Mouse (Mus musculus): Measurements from ENCODE around the gene Ankrd65.
A peak's percentile ranks its signal among the peaks of the same experiment; 100 is the strongest.
"Not testable (repeated sequence)": the region's sequence is repeated elsewhere in the genome, so short reads cannot be mapped to it uniquely, and the experiment has no call there.

Gene Ankrd65

DNA sequence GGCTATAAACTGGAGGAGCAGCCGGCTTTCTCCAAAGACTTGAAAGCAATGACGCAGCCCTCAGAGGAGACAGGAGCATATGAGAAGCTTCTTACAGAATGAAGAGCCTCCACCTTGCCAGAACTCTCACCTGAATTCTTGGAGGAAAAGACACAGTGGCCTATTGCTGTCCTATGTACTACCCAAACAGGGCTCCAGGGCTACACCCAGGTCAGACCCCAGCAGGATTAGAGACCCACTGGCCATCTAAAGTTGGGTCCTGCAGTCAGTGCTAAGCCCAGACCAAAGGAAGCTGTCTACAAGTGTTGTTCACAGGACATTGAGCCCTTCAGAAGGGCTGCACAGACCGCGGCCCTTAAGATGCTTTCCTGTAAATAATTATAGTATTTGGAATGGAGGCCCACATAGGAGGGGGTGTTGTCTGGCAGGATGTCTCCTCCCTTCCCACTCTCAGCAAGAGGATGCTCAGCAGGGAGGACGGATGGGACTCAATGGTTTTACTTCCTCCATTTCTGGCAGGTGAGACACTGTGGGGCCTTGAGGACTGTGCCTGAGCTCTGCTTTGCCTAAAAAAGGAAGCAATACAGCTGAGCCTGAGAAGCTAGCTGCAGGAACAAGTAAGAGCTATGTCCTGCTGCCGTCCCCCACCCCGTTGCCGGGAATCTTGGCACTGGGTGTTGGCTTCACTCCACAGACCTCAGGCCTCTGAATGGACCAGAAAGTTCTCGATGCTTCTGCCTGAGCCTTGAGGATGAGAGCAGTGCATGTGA lies 15.1 kb upstream of the Ankrd65 start:
- peak; percentile 82 to 83 for DNase-seq

DNA sequence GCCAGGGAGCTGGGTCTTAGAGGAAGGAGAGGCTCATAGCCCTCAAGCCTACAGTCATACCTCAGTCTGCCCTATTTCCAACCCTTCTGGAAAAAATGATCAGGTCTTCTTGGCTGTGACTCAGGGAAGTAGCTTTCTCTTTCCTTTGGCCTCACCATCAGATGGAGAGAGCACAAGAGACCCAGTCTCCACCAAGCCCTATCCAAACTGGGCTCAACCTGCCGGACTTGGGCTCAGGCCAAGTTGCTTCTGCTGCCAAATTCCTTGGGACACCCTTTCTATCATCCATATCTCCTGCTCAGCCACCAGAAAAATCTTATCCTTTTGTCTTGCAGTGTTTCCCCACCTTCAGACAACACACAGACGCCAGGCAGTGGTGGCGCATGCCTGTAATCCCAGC lies 14.4 kb upstream of the Ankrd65 start:
- DNase-seq = peak; percentile 84 to 85

DNA sequence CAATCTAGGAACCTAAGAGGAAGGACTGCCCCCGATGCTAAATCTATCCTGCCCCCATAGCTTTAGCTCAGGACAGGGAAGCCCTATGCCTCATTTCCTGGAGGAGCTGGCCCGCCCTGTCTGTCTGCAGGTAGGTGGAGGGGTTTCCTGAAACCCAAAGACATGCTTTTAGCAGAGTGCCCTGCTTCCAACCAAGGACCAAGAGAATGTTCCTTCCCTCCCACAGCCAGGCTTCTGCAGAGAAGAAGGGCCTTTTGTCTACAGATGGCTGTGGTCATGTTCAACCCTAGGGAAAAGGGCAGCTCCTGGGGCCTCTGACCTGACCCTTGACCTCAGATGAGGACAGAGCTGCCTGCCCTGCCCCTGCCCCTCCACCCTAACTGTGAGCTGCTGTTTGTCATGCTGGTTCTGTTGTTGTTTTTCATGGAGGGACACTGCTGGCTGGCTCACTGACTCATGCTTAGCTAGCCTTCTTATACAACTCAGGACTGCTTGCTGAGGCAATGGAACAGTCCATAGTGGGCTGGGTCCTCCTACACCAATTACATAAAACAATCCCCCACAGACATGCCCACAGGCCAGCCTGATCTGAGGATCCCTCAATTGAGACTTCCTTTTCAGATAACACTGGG lies 13.4 kb upstream of the Ankrd65 start:
- DNase-seq = peak in 1 of 2 experiments; percentile 19

DNA sequence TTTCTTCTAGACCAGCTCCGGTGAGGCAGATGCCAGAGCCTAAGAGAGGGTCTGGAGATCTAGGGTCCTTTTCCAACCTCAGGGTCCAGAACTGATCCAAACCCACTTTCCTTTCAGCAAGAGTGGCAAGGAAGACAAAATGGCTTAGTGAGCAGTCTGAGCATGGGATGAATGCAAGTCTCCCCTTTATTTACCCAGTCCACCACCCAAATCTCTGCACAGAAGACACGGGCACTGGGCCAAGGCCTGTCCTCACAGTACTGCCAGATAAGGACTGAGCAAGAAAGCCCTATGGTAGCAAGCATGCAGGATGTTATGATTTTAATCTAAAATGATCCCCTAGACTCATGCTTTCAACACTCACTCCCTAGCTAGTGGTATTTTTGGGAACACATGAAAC lies 12.4 kb upstream of the Ankrd65 start:
- DNase-seq = peak; percentile 56 to 60

DNA sequence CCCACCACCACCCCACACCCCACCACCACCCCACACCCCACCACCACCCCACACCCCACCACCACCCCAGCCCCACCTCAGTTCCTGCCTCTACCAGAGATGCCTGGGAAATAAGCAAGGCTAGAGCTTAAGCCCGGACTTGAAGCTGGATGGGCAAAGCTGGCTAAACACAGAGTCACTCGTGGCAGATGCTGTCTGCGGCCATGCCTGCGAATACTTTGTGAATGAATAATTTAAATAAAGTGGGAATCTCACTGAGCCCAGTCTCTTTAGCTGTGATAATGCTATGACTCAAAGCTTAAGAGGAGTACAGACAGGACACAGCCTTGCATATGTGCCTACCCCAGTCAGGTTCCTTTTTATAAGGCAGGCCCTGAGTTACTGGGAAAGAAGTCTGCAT lies 10.7 kb upstream of the Ankrd65 start:
- no peak for DNase-seq

DNA sequence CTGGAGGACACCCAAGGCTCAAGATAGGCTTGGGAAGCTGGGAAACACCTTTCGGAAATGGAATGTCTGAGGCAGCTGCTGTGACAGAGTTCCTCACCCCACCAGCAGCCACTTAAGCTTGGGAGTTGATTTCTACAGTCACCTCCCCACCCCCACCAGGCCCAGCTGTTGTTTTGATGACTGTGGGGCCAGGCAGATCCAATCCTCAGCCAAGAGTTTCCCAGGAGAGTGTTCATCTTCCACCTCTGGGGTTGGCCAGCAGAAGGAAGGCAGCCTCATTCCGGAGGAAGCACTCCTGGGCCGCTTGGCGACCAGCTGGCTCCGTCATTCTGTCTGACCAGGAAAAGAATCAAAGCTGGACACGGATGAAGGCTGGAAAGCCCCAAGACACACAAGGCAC lies 9.3 kb upstream of the Ankrd65 start:
- peak; percentile 56 to 57 for DNase-seq

DNA sequence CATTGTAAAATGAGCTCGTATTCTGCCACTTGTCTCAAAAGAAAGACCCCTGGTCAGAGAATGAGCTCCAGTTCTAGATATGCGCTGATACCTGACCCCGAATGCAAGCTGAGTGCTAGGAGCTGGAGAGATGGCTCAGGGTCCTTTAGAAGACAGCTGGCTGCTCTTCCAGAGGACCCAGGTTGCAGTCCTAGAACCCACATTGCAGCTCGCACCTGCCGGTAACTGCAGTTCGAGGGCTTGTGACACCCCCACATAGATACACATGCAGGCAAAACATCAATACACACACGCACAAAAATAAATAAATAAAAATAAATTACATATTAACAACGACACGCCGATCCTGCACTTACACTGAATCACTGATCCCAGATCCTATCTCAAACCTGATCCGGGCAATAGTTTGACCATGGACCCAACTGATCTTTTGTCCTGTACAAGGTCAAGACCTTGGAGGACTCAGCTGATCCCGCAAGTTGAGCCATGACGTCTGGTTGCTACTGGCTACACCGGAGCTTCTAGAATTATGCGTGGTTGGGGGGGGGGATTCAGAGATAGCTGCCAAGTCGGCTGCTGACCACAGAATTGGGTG lies 6.7 kb upstream of the Ankrd65 start:
- no peak for DNase-seq

DNA sequence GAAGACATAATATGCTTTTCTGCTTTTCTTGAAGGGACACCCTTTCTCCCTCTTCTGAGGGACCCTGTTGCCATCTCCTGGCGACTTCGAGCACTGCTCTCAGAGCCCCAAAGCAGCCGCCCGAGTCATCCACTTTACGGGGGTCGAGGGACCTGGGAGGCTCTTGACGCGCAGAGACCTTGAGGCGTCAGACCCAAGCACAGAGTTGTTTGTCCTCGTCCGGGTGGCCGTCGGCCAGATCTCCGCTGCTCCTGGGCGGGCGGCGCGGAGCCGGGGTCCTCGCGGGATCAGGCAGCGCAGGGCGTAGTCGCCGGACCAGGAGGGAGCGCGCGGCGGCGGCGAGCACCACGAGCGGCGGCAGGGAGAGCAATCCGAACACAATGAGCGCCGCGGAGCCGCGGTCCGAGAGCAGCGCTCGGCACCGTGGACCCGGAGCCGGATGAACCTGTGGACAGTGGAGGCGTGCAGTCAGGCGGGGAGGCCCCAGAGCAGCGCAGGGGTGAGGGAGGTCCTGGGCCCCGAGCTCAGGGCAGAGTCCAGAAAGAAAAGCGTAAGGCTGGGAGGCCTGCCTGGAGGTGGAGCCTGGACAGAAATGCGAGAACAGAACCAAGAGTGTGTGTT lies 6.0 kb upstream of the Ankrd65 start:
- peak; percentile 93 for DNase-seq

DNA sequence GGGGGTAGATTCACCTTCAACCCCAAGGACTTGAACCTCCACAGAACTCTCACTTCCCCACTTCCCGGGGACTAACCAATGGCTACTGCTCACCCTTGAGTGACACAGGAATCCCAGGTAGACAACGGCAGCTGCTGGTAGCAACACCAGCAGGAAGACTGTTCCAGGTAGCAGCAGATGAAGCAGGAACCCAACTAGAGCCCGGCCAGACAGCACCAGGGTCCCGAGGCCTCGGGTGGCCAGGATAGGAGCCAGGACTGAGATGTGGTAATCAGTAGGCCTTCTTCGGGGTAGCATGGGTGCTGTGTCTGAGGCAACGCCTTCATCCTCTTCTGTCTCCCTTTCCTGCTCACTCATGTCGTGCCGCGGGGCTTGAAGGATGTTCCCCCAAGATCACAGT lies 5.0 kb upstream of the Ankrd65 start:
- DNase-seq = no peak

DNA sequence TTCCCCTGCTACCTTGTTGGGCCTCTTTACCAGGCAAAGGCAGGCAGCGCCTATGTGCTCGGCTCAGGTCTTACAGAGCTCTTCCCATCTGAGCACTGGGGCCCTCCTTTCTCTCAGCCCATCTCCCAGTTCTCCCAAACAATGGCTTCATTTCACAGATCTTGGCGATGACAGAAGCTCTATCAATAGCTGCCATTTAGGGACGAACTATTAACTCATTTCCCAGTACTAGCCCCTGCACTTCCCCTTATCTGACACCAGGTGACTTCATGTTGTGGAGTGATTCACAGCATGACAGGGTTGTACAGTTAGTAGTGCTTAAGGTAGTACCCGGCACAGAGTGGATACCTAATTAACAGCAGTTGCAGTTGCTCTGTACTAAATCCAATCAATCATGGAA lies 4.4 kb upstream of the Ankrd65 start, which contains the start of gene Tmem88b:
Gene Tmem88b (minus strand): TSS at position 56 of the 400 bp plus-strand sequence.
- DNase-seq = no peak

DNA sequence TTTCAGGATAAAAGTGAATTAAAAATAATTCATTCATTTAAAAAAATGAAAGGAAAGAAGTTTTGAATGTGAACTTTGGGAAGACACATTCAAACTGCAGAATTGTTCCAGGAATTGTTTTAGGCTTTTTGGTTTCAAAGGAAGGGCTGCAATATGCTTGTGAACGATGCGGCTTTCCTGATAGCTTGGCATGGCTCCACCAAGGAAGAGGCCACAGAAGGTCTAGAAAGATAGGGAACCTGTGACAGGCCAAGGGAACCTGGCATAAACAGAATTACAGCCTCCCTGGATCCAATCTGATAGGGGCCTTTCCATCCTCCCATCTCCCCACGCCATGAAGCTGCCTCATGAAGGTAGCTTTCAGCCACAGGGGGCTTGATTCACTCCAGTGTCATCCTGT lies 1.9 kb upstream of the Ankrd65 start:
- DNase-seq = no peak

DNA sequence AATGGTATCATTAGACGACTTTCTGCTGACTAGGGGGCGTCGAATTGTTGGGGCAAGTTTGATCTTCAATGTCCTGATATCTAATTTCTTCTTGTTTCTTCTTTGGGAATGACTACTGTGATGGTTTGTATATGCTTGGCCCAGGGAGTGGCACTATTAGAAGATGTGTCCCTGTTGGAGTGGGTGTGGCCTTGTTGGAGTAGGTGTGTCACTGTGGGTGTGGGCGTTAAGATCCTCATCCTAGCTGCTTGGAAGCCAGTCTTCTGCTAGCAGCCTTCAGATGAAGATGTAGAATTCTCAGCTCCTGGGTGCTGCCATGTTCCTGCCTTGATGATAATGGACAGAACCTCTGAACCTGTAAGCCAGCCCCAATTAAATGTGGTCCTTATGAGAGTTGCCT lies 1.4 kb upstream of the Ankrd65 start:
- DNase-seq = not testable (repeated sequence)

DNA sequence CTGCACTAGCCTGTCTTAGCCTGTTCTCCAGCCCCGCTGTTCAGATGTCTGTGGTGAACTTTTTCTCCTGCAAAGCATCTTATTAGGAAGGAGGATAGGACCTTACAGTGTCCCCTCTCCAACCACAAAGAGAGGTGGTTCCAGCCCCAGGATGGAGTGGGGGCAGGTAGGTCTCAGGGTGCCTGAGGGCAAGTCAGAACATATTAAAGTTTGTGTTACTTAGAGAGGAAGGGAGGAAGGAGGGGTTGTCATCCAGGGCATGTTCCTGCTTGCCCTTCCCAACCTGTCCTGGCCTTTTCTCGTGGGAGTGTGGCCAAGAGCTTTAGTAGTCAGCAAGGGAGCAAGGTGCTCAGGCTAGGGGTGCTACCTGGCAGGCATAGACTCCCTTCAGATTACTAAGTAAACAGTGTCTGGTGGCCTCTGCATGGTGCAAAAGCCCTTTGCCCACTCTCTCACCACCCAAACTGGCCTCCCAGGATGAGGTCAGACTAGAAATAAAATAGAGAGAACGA lies 467 bp downstream of the Ankrd65 start:
- no peak for DNase-seq

DNA sequence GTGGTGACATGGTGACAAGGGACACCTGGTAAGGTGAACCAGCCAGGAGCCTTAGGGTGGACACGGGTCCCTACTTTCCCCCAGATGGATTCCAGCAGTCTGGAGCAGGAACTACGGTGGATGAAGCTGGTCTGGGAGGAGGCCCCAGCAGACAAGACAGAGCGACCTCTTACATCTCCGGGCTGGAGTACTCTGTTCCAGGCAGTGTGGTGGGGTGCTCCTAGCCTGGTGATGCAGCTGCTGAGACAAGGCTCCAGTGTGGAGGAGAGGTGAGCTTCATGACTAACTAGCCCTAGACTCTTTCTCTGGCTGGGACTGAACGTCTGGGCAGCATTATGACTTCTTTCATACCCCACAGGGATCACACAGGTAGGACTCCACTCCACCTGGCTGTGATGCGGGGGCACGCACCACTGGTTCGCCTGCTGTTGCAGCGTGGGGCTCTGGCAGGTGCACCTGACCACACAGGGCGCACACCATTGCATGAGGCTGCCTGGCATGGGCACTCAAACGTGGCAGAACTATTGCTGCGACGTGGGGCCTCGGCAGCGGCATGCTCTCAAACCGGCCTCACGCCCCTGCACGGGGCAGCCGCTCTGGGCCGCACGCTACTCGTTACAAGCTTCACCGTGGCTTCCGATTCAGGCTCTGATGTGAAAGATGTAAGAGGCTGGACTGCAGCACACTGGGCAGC lies 1.1 kb downstream of the Ankrd65 start:
- DNase-seq = no peak

DNA sequence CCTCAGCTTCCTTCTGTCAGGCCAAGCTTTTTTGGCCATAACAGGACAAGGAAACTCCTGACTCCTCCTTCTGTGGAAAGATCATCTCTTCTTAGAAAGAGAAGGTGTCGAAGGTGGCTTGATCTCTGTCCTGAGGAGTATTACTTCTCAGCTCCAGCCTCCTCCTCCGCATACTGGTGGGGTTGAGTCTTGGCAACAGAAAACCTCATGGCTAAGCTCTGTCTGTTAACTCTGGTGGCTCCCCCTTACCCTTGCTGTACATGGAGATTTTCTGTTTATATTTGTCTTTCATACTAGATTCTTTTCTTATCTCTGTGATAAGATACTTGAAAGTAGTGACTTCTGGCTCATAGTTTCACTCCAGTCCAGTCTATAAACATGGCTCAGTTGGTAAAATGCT lies 3.5 kb downstream of the Ankrd65 start:
- no peak for DNase-seq

DNA sequence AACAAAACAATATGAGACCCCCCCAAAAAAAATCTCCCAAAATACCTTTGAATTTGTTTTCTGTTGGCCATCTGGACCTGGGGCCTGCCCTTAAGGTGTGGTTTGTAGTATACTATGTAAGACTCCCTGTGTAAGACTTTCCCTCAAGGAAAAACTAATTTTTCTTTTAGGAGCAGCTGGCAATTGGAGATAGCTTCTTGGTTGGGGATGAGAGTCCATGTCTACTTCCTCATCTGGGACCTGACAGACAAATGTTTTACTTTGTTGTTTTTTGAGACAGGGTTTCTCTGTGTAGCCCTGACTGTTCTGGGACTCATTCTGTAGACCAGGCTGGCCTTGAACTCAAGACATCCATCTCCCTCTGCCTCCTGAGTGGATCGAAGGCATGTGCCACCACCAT lies 11.8 kb downstream of the Ankrd65 start:
- no peak for DNase-seq

DNA sequence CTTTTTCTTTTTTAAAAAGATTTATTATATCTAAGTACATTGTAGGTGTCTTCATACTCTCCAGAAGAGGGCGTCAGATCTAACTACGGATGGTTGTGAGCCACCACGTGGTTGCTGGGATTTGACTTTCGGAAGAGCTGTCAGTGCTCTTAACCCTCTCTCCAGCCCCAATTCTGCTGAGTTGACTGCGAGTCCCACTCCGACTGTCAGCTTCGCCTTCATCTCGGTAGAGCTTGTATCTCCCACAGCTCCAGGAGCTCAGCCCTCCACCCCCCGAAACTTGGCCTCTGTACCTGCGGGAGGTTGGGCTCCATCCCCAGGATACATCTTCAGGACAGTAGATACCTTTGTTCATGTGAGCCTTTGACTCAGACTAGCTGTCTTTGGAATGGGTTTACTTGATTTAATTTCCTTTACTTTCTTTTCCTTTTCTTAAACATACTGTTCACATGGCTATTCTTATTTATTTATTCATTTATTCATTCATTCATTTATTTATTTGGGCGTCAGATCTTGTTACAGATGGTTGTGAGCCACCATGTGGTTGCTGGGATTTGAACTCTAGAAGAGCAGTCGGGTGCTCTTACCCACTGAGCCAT lies 12.6 kb downstream of the Ankrd65 start, which contains the start of gene Mrpl20:
Gene Mrpl20 (plus strand): TSS at position 138 of the 599 bp plus-strand sequence.
- DNase-seq = no peak

DNA sequence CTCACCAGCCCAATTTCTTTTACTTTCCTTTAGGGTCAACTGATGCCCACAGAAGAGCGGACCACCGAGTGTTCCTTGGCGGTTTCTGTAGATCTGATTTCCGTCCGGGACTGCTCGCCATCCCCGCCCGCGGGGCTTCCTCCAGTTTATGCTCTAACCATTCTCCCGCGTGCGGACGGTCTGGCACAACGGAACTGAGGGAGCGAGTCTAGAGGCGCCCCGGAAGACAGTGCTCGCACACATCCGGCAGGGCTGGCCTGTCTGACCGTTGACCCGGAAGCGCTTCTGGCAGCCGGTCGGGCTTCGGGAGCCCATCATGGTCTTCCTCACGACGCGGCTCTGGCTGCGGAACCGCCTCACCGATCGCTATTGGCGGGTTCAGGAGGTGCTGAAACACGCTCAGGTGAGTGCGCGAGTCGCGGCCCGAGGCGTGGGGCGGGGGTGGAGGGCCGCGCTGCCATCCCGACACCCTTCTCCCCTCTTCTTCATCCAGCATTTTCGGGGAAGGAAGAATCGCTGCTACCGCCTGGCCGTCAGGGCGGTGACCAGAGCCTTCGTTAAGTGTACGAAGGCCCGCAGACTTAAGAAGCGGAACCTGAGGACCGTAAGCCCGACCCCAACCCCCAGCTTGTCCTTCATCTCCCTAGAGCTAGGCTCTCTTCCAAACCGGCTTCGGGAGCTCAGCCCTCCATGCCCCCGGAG lies 13.3 kb downstream of the Ankrd65 start:
- DNase-seq = peak; percentile 99

DNA sequence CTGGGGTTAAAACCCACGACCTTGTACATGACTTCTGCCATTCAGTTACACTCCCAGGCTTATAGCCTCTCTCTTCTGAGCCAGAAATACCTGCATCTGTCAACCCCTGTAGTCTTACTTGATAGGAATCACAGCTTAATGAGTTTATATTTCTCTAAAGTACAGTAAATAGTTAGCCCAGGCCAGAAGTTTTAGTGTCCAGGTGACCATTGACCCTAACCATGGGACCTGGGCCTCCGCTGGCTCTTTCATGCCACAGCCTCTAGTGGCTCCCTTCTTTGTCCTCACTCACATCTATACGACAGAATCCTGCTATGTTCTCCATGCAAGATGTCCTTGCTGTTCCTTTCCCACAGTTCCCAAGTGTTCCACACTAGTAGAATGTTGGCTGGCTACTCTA lies 17.6 kb downstream of the Ankrd65 start:
- no peak for DNase-seq

DNA sequence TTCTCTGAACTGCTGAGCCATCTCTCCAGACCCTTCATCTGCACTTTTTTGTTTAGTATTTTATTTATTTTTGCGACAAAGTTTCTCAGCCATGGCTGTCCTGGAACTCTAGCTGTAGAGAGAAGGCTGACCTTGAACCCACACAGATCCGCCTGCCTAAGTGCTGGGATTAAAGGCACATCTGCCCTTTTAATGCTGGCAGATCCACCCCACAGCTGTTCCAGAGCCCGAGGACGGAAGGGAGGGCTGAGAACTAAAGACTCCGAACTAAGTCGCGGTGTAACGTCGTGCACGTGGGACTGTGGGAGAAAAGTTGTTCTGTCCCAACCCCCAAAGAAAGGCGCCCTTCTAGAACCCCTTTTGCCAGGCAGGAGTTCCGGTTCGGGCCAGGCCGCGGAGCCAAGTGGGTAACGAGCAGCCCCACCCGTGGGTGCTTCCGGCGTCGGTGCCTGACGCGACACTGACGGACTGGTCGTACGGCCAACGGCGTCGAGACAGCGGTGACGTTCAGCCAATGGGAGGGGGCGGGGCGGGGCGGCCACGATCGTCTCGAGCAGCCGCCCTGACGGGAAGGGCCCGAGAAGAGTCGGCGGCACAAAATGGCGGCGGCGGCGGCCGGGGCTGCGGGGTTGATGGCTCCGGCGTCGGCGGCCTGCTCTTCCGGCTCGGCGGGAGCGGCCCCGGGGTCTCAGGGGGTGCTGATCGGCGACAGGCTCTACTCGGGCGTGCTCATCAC lies 21.9 kb downstream of the Ankrd65 start, which contains the start of gene Ccnl2:
Gene Ccnl2 (plus strand): TSS at position 561 of the 736 bp plus-strand sequence.
- DNase-seq = peak; percentile 95 to 97

Data from cerebellum, postnatal 10 days (tissue).